Mouse (Mus musculus): ENCODE results near the gene Mnat1.

DNA sequence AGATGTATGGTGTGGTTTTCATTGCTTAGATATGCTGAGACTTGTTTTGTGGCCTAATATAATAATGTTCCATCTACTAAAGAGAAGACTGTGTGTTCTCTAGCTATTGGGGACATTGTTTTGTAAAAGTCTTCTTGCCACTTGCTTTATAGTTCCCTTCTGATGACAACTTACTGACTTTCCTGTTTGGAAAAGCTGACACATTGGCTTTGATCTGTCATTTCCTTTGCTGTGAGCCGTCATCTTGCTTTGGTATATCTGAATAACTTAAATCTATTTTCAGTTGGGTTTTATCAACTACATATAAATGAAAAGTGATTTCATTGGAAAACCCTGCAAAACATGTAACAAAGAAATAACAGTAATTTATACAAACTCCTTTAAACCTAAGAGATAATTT, 74.9 kb downstream of the Mnat1 start:
- TF ChIP-seq CTCF (conservative IDR thresholded peaks at IDR 0.05; ENCODE audit: insufficient read depth, insufficient read length, low read depth, low read length) (no peak), POLR2A (IDR thresholded peaks at IDR 0.05; ENCODE audit: low read depth, low read length) (no peak)
